Mouse (Mus musculus) inflammation-experienced regulatory T-cells, adult 6 months (primary cell): ENCODE measurements around the gene Alpl. TPM values are rescaled to one million over a fixed set of nuclear protein-coding genes. Genes with fewer than 3 reads are reported as not detected.

Experiments
- ATAC-seq: one replicate; pipeline ENCODE4 v1.8.0; 2017
- polyA plus RNA-seq, 3 experiments: library from polyadenylated mRNA; unstranded; fragments of 100-300 nt; shearing (Covaris generic); gene quantifications; one replicate each; pipeline ENCODE4 v1.2.1; 2017

The Alpl gene
- polyA plus RNA-seq, 3 experiments from 2014 or later: 0.43 to 1.4 (median 1.4) TPM

GRCm38 (mm10) chr4:137797038-137797437 lies 854 bp upstream of the Alpl start:
- no peak for ATAC-seq

- ATAC-seq: no peak
Observed at GRCm38 (mm10) chr4:137794178-137794900, 1.8 kb downstream of the Alpl start.

GRCm38 (mm10) chr4:137793611-137794010 lies 2.6 kb downstream of the Alpl start:
- no peak for ATAC-seq

- ATAC-seq: no peak
Observed at GRCm38 (mm10) chr4:137791440-137791839, 4.7 kb downstream of the Alpl start.

- no peak for ATAC-seq
Observed at GRCm38 (mm10) chr4:137790981-137791380, 5.2 kb downstream of the Alpl start.

GRCm38 (mm10) chr4:137788511-137789049 lies 7.6 kb downstream of the Alpl start:
- ATAC-seq: no peak

- ATAC-seq: no peak
Observed at GRCm38 (mm10) chr4:137787589-137788289, 8.4 kb downstream of the Alpl start.

GRCm38 (mm10) chr4:137786488-137786887 lies 9.7 kb downstream of the Alpl start:
- no peak for ATAC-seq

GRCm38 (mm10) chr4:137785270-137785669 lies 10.9 kb downstream of the Alpl start:
- no peak for ATAC-seq

GRCm38 (mm10) chr4:137784741-137785140 lies 11.4 kb downstream of the Alpl start:
- ATAC-seq: no peak

- ATAC-seq: no peak
Observed at GRCm38 (mm10) chr4:137783541-137784191, 12.5 kb downstream of the Alpl start.

- ATAC-seq: no peak
Observed at GRCm38 (mm10) chr4:137781949-137782348, 14.2 kb downstream of the Alpl start.

GRCm38 (mm10) chr4:137780986-137781385 lies 15.2 kb downstream of the Alpl start:
- ATAC-seq: no peak

GRCm38 (mm10) chr4:137778397-137779184 lies 17.6 kb downstream of the Alpl start:
- ATAC-seq: no peak

- no peak for ATAC-seq
Observed at GRCm38 (mm10) chr4:137777866-137778265, 18.3 kb downstream of the Alpl start.

- no peak for ATAC-seq
Observed at GRCm38 (mm10) chr4:137774505-137774904, 21.7 kb downstream of the Alpl start.

GRCm38 (mm10) chr4:137774013-137774412 lies 22.2 kb downstream of the Alpl start:
- ATAC-seq: no peak

- no peak for ATAC-seq
Observed at GRCm38 (mm10) chr4:137773369-137773899, 22.8 kb downstream of the Alpl start.

GRCm38 (mm10) chr4:137772438-137773056 lies 23.6 kb downstream of the Alpl start:
- ATAC-seq: no peak

- ATAC-seq: no peak
Observed at GRCm38 (mm10) chr4:137771749-137772148, 24.4 kb downstream of the Alpl start.

- no peak for ATAC-seq
Observed at GRCm38 (mm10) chr4:137770901-137771612, 25.1 kb downstream of the Alpl start.
